Mouse (Mus musculus) lung, adult 2 months (tissue): ENCODE measurements around the gene Acer1. TPM values are rescaled to one million over a fixed set of nuclear protein-coding genes. Genes with fewer than 3 reads are reported as not detected.

Source experiments
- DNase-seq: peaks from one replicate; pipeline ENCODE4 v3.0.0; 2022
- H3K4me1 ChIP-seq: fragments of 200-500 bp; 2 replicates; pipeline ENCODE4 v1.6.1; 2011; ENCODE audit warnings: low read length; ENCODE audit not compliant: control insufficient read depth, insufficient read depth
- H3K4me3 ChIP-seq: fragments of 200-500 bp; replicated peaks from 2 replicates; pipeline ENCODE3; 2011; ENCODE audit warnings: low read depth, mild to moderate bottlenecking, control low read depth, low read length; ENCODE audit errors: extremely low read depth
- CTCF ChIP-seq: fragments of 200-500 bp; IDR thresholded peaks from 2 replicates; pipeline ENCODE4 v1.5.1; 2011; ENCODE audit warnings: mild to moderate bottlenecking, low read length, control low read depth; ENCODE audit not compliant: insufficient read depth
- POLR2A ChIP-seq: fragments of 200-500 bp; IDR thresholded peaks from 2 replicates; pipeline ENCODE4 v1.6.1; 2011; ENCODE audit warnings: low read depth, mild to moderate bottlenecking, control low read depth, low read length, borderline replicate concordance; ENCODE audit errors: extremely low read depth
- WGBS: fragments of 180-500 bp; shearing (Covaris S2); methylation state at CpG from one replicate; pipeline ENCODE4 v1.1.7; 2018; 5-methylcytosine and 5-hydroxymethylcytosine counted together
- polyA plus RNA-seq: library from polyadenylated mRNA; depleted of rRNA; stranded (reverse); fragments of >200 nt; gene quantifications from 2 replicates; pipeline ENCODE4 v1.2.3, GENCODE M21; 2012

Acer1 gene
- polyA plus RNA-seq, 1 experiment: 6.2 TPM

DNA sequence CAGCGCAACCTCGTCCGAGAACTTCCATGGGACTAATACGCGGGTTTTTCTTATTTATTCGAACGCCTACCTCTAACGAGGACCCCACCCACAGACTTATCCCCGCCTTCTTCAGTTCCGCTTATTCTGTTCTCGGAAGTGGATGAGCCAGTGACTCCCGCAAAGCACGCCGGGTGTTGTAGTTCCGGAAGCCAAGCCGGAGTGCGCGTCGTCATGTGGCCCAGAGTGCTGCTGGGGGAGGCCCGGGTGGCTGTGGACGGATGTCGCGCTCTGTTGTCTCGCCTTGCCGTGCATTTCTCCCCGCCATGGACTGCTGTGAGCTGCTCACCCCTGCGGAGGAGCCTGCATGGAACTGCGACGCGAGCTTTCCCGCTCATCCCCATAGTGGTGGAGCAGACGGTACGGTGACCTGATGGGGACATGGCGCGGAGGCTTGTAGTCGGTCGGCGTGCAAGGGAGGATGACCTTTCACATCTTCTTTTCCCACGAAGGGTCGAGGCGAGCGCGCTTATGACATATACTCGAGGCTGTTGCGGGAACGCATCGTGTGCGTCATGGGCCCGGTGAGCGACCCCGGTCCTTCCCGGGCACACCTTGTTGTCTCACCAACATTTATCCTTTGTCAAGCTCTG lies 8.3 kb upstream of the Acer1 start, which contains the start of gene Clpp:
Gene Clpp, plus strand, starts transcription at position 191 of the 632 bp plus-strand sequence.
- peak; percentile 93 for DNase-seq
- WGBS: under 1% methylated on average over 52 of the region's 52 CpGs
- no peak for TF ChIP-seq CTCF
- TF ChIP-seq POLR2A: peak; percentile 96
- Histone ChIP-seq H3K4me3 (peak within 1 kb of the TSS; percentile 100), H3K4me1 (peaks cover 6% of the 10 kb centered on the region)

DNA sequence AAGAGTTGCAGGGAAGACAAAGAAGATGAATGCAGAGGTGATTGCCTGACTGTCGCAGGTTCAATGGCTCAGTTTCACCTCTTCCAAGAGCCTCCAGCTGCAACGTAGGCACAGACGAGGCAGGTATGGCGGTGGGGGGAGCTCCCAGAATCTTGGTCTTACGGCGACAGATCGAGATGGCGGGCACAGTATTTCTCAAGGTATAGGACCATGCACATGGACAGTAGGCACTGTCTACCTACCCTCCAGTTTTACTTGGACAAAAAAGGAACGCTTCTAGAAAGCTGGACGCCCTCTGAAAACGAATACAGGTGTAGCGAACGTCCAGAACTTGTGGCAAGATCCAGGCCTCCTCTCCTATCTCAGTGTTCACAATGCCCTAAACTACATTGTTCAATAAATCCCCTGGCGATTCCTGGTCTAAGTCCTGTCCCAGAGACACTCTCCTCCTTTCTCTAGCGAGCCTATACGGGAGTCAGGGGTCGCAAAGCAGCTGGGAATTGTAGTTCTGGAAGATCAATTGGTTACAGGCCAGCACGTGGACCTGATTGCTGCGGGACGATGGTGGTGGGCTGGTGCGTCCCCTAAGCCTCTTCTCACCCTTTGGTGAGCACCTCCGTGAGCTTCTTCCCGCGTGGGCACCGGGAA lies 7.7 kb upstream of the Acer1 start:
- TF ChIP-seq CTCF (no peak), POLR2A (no peak)
- 2% methylated on average over 25 of the region's 25 CpGs for WGBS
- Histone ChIP-seq H3K4me3 (peak overlapping the region; percentile 92), H3K4me1 (peaks cover 6% of the 10 kb centered on the region)
- no peak for DNase-seq

DNA sequence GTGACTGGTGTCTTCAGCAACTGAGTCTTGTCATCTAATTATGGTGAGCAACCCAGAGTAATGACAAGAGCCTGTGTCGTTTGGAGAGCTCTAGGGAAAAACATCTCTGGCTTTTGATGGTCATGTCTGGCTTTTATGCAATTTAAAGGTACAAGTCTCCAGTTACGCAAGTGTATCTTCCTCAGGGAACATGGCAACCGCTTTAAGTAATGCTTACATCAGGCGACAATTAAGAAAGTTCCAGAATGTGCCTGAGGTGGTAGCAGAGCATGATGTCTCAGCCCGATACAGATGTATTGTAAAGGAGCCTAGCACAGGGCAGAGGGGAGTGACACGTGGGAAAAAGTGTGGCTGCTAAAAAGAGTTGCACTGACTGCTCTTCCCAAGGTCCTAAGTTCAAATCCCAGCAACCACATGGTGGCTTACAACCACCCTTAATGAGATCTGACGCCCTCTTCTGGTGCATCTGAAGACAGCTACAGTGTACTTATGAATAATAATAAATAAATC lies 7.0 kb upstream of the Acer1 start:
- WGBS: 65% methylated on average over 7 of the region's 7 CpGs
- DNase-seq: no peak
- Histone ChIP-seq H3K4me3 (no peak overlapping the region), H3K4me1 (peaks cover 6% of the 10 kb centered on the region)
- TF ChIP-seq CTCF: no peak
- TF ChIP-seq POLR2A: no peak

DNA sequence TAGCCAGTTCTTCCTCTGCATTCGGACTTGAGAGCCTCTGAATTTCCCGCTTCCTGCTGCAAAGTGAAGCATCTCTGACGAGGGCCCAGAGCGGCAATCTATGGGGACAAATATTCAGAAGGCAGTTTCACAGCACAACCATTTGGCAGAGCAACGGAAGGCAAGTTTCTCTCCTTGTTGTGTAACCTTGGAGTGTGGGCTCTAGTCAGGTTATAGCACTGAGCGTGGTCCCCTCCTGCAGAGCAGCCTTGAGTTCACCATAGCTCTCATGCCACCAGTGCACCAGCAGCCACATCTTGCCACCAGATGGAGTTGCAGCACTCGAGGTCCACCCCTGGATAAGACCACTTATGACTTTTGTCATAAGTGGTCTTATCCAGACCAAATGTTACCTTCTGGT lies 6.5 kb upstream of the Acer1 start:
- no peak for TF ChIP-seq CTCF
- TF ChIP-seq POLR2A: no peak
- Histone ChIP-seq H3K4me1 (peaks cover 6% of the 10 kb centered on the region), H3K4me3 (no peak overlapping the region)
- no peak for DNase-seq
- 74% methylated on average over 7 of the region's 7 CpGs for WGBS

DNA sequence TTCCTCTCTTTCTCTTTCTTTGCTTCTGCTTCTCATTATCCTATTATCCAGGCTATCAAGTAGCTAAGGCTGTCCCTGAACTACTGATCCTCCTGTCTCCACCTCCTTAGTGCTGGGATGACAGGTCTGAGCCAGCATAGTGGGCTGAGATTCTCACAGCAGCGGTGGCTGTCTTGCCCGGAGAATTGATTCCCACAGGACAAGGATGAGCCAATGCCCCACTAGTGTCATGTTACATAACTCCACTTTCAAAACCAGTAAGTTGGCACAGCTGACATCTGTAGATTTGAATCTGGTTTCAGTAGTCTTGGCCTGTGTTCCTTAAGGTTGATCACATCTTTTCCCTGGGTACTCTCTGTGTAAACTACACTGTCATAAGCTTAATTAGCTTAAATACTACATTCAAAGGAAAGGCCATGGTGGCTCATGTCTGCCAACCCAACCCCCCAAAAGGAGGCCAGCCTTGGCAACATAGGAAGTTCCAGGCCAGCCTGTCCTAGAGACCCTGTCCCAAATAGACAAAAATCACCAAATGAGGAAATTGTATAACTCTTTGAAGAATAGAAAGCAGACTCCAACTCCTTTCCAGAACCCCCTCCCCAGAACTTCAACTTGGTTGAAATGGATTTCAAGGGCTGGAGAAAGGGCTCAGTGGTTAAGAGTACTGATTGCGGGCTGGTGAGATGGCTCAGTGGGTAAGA lies 4.3 kb upstream of the Acer1 start:
- WGBS: 81% methylated on average over 3 of the region's 3 CpGs
- DNase-seq: no peak
- H3K4me1 ChIP-seq: peaks cover 6% of the 10 kb centered on the region
- TF ChIP-seq POLR2A (no peak), CTCF (no peak)
- H3K4me3 ChIP-seq: no peak overlapping the region

DNA sequence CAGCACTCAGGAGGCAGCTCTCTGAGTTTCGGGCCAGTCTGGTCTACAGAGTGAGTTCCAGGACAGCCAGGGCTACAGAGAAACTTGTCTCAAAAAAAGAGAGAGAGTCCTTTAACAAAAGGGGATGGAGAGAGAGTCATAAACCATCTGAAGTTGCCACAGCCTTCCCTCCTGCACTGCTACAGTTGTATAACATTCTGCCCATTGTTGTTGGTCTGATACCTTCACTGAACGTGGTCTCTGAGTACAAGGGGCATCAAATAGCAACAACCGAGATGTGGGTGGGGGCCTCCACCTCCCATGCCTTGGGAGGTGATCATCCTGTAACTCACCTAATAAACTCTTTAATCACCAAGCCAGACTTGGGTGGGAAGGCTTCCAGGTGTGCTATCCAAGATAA lies 3.7 kb upstream of the Acer1 start:
- 76% methylated on average over 3 of the region's 3 CpGs for WGBS
- no peak for DNase-seq
- Histone ChIP-seq H3K4me3 (no peak overlapping the region), H3K4me1 (no peaks in the 10 kb centered on the region; the same call in 1 of the 2 replicates)
- TF ChIP-seq POLR2A (no peak), CTCF (no peak)

DNA sequence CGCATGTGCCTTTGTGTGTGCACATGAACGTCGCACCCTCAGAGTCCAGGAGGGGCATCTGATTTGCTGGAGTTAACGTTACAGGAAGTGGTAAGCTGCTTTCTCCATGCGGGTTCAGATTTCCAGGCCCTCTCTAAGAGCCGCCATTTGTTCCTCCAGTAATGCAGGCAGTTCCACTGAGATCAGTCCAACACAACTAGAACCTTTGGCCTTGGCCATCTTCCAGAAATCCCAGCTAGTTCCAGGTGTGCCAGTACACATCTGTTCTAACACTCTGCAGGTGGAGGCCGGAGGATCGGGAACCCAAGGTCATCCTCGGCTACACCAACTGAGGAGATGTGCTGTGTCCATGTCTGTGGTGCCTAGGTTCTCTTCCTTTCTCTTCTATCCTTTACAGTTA lies 3.0 kb upstream of the Acer1 start:
- TF ChIP-seq POLR2A (no peak), CTCF (no peak)
- Histone ChIP-seq H3K4me3 (no peak overlapping the region), H3K4me1 (no peaks in the 10 kb centered on the region)
- DNase-seq: no peak
- 76% methylated on average over 9 of the region's 9 CpGs for WGBS

DNA sequence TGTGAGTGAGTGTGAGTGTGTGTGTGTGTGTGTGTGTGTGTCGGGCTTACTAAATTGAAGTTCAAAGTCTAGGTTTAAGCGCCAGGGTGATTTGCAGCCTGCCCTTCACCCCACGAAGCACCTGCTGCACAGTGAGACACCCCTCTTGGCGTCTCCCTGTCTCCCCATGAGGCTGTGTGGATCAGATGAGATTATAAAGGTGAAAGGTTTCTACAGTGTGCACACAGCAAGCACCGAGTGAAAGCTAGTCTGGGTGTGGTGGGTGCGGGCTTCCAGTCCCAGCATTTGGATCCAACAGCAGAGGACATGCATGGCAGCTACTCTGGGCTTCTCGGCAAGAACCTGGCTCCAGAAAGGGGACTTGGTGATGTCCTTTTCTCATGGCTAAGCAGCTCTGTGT lies 877 bp downstream of the Acer1 start:
- no peak for DNase-seq
- TF ChIP-seq POLR2A (no peak), CTCF (no peak)
- Histone ChIP-seq H3K4me3 (no peak overlapping the region), H3K4me1 (no peaks in the 10 kb centered on the region)
- WGBS: 67% methylated on average over 7 of the region's 7 CpGs

DNA sequence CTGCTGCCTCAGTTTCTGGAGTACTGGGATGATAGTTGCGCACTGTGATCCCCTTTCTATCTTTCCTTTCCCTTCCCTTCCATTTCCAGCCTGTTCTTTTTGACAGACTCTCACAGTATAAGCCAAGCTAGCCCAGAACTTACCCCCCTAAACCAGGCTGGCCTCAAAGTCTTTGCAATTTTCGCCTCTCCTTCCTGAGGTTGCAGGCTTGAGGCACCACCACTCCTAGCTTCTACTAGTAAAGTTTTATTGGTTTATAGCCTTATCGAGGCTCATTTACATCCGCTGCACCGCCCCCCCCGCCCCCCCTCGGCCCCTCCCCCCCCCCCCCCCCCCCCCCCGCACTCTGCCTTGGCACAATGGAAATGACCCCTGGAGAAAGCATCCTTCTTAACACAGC lies 2.4 kb downstream of the Acer1 start:
- H3K4me1 ChIP-seq: no peaks in the 10 kb centered on the region
- DNase-seq: no peak
- no peak overlapping the region for H3K4me3 ChIP-seq
- 63% methylated on average over 4 of the region's 8 CpGs for WGBS
- TF ChIP-seq CTCF (no peak), POLR2A (no peak)
